Mouse (Mus musculus): ENCODE measurements around the gene Slc13a5. TPM values are rescaled to one million over a fixed set of nuclear protein-coding genes. Genes with fewer than 3 reads are reported as not detected.
A peak's percentile ranks its signal among the peaks of the same experiment; 100 is the strongest.

Gene Slc13a5
- polyA plus RNA-seq, 1 experiment = 0.27 TPM

DNA sequence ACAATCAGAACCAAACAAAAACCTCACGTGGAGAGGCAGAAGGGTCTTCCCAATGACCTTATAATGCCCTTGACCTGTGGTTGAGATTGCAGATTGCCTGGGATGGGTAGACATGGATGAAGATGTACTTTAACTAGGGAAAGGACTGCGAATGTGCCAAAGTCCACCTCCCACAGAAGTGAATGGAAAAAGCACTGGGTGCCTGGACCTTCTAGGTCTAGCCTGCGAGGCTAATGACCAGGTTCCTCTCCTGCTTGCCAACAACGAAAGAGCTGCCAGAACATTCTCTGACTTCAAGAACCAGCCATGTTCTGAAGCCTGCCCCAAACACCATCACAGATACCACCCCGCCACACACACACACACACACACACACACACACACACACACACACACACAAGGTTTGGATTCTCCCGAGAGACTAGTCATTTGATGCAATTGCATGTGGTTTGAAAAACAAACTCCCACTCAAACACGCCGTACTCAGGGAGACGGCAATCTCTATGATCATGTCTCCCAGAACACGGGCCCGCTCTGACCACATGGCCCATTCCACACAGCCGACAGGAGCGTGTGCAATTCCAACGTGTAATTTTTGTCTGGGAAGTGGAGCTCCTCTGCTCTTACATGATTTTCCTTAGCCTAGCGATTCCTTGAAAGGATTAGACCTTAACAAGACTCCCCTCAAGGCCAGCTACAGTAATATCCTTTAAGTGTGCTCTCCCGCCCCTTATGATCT is 16.6 kb upstream of the Slc13a5 start:
- H3K27ac ChIP-seq (ENCODE audit: insufficient read depth, low read depth, low read length) = peak overlapping the region; percentile 71; the same call in 1 of the 2 replicates
- DNase-seq = peak; percentile 79

DNA sequence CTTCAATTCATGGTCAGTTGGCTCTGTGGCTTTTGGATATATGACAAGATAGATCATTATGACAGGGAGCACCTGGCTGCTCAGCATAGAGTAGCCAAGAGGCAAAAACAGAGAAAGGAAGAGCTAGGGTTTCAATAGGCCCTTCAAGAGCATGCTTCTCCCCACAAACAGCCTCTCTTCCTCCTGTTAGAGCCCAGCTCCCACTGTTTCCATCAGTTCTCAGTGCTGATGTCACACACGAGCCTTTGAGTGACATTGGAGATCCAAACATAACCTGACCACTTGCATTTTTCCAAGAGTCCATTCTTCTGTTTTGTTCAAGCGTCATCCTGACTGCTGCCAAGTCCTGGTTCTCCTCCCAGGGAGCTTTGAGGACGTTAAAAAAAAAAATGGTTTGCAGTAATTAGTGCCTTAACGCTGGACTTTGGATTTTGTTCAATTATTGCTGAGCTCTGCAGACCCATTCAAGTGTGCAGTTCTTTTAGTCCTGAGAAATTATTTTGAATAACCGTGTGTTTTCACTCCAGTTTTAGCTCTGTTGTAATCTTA is 14.9 kb upstream of the Slc13a5 start:
- Histone ChIP-seq H3K4me3 (ENCODE audit: insufficient read depth, low read depth, low read length) (no peak overlapping the region), H3K36me3 (ENCODE audit: control insufficient read depth, insufficient read depth, low read length) (no peaks in the 10 kb centered on the region), H3K27me3 (replicated peaks; ENCODE audit: control insufficient read depth, insufficient read depth, low read length) (no peaks in the 10 kb centered on the region), H3K27ac (ENCODE audit: insufficient read depth, low read depth, low read length) (peak overlapping the region; percentile 79), H3K4me1 (ENCODE audit: control insufficient read depth, insufficient read depth, low read length) (peaks cover 18% of the 10 kb centered on the region; the same call in 1 of the 2 replicates)
- TF ChIP-seq POLR2A (IDR thresholded peaks at IDR 0.05; ENCODE audit: low read depth, low read length) = no peak
- TF ChIP-seq CTCF (conservative IDR thresholded peaks at IDR 0.05; ENCODE audit: insufficient read depth, insufficient read length, low read depth, low read length) = no peak
- DNase-seq = peak; percentile 86
- WGBS = 29% methylated on average over 5 of the region's 5 CpGs

More for the DNA sequence above, 16.6 kb upstream of the Slc13a5 start:
- no peaks in the 10 kb centered on the region for H3K27me3 ChIP-seq (replicated peaks; ENCODE audit: control insufficient read depth, insufficient read depth, low read length)
- H3K4me3 ChIP-seq (ENCODE audit: insufficient read depth, low read depth, low read length) = no peak overlapping the region
- H3K36me3 ChIP-seq (ENCODE audit: control insufficient read depth, insufficient read depth, low read length) = no peaks in the 10 kb centered on the region
- TF ChIP-seq POLR2A (IDR thresholded peaks at IDR 0.05; ENCODE audit: low read depth, low read length) = no peak
- WGBS = 75% methylated on average over 16 of the region's 16 CpGs
- peaks cover 18% of the 10 kb centered on the region; the same call in 1 of the 2 replicates for H3K4me1 ChIP-seq (ENCODE audit: control insufficient read depth, insufficient read depth, low read length)

DNA sequence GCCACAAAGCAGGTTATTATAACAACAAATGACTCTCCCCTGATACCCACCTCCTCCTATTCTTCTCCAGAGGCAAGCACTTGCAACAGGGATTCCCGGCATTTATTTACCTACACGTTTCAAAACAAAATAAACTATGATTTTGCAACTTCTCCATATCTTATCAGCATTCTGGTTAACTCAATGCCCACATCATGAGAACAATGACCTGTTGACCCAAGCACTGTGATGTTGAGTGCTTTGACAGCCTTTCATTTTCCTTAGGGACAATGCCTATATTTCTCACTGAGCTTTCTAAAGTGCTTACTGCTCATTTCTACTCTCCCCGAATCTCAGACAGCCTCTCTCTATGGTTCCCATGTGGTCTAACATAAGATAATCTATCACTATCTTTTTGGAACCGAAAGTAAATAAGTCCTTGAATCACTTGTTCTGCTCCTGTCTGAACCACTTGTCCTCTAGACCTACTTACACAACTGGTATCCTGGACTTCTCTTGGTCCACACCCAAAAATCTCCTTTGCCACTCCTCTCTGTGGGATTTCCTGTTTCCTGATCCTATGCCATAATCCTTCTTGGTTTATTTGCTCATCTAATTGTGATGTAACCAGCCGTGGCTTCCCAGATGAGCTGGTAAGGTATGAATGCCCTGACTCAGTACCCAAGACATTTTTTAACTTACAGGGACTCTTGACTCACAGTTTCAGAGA is 14.3 kb upstream of the Slc13a5 start:
- no peak for DNase-seq
- 82% methylated on average over 5 of the region's 5 CpGs for WGBS
- peak overlapping the region; percentile 79 for H3K27ac ChIP-seq (ENCODE audit: insufficient read depth, low read depth, low read length)
- no peaks in the 10 kb centered on the region for H3K27me3 ChIP-seq (replicated peaks; ENCODE audit: control insufficient read depth, insufficient read depth, low read length)
- TF ChIP-seq POLR2A (IDR thresholded peaks at IDR 0.05; ENCODE audit: low read depth, low read length) (no peak), CTCF (conservative IDR thresholded peaks at IDR 0.05; ENCODE audit: insufficient read depth, insufficient read length, low read depth, low read length) (no peak)
- H3K4me3 ChIP-seq (ENCODE audit: insufficient read depth, low read depth, low read length) = no peak overlapping the region
- H3K36me3 ChIP-seq (ENCODE audit: control insufficient read depth, insufficient read depth, low read length) = no peaks in the 10 kb centered on the region
- H3K4me1 ChIP-seq (ENCODE audit: control insufficient read depth, insufficient read depth, low read length) = peaks cover 18% of the 10 kb centered on the region; the same call in 1 of the 2 replicates

DNA sequence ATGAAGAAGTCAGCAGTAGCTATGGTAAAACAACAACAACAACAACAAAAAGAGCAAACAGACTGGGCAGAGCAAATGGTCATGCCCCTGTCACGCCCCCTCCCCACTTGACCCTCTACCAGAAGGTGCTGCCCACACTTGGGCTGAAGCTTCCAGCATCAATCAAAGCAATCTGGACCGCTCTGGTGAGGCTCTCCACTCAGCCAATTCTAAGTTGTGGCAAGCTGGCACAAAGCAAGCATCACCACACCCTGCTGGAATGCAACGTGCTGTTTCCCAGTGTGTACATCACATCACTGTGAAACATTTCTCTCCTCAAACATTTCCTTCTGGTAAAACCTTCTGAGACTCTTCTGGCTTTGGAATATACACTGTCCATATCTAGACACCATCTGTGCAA is 6.3 kb upstream of the Slc13a5 start:
- Histone ChIP-seq H3K4me1 (ENCODE audit: control insufficient read depth, insufficient read depth, low read length) (no peaks in the 10 kb centered on the region), H3K27ac (ENCODE audit: insufficient read depth, low read depth, low read length) (no peak overlapping the region), H3K36me3 (ENCODE audit: control insufficient read depth, insufficient read depth, low read length) (no peaks in the 10 kb centered on the region), H3K4me3 (ENCODE audit: insufficient read depth, low read depth, low read length) (no peak overlapping the region), H3K27me3 (replicated peaks; ENCODE audit: control insufficient read depth, insufficient read depth, low read length) (no peaks in the 10 kb centered on the region)
- 74% methylated on average over 3 of the region's 3 CpGs for WGBS
- DNase-seq = no peak
- TF ChIP-seq CTCF (conservative IDR thresholded peaks at IDR 0.05; ENCODE audit: insufficient read depth, insufficient read length, low read depth, low read length) (no peak), POLR2A (IDR thresholded peaks at IDR 0.05; ENCODE audit: low read depth, low read length) (no peak)

DNA sequence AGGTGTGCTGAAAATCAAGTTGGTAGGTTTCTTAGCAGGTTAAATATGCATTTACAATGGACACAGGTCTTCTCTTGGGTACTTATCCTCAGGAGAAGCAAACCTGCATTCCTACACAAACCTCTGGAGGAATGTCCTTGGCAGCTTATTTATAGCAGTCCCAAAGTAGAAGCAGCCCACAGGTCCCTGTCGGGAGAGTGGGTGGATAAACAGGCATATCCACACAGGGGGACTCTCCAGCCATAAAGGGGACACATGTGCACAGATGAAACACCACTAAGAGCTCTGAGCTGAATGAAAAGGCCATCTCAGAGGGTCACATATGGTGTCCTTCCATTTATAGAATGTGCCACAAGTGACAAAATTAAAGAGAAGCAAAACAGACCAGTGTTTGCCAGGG is 4.7 kb upstream of the Slc13a5 start:
- Histone ChIP-seq H3K27ac (ENCODE audit: insufficient read depth, low read depth, low read length) (no peak overlapping the region), H3K36me3 (ENCODE audit: control insufficient read depth, insufficient read depth, low read length) (no peaks in the 10 kb centered on the region), H3K4me1 (ENCODE audit: control insufficient read depth, insufficient read depth, low read length) (no peaks in the 10 kb centered on the region), H3K27me3 (replicated peaks; ENCODE audit: control insufficient read depth, insufficient read depth, low read length) (no peaks in the 10 kb centered on the region), H3K4me3 (ENCODE audit: insufficient read depth, low read depth, low read length) (no peak overlapping the region)
- 28% methylated on average over 1 of the region's 1 CpGs for WGBS
- TF ChIP-seq POLR2A (IDR thresholded peaks at IDR 0.05; ENCODE audit: low read depth, low read length) (no peak), CTCF (conservative IDR thresholded peaks at IDR 0.05; ENCODE audit: insufficient read depth, insufficient read length, low read depth, low read length) (no peak)
- no peak for DNase-seq

DNA sequence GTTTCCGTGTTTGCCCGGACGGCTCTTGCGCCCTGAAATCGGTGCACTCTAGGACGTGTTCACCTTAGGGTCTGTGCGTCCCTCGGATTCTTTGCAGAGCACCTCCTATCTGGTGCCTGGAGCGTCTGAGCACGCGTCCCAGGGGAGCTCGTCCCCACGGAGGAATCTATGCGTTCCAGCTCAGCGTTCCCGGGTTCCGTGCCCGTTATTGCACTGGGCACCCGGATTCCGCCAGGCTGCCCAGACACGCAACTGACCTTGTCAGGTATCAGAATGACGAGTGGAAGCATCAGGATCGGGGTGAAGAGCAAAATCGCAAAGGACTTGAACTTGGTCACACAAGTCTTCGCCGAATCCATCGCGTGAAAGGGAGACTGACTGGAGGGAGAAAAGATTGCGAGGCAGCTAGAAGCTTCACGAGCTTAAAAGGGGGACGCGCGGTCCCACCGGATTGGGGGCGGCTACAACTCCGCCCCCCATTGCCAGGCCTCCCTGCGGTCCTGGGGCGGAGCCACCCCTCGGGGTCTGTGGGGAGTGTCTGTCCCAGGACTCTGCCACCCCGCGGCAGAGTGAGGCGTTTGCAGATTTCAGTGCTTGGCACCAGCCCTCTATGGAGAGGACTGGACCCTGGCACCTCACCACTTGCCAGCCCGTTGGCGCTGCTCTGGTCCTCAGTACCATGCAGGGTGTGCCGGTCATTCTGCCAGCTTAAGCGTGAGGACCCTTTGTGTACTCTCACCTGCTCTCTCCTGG is 639 bp downstream of the Slc13a5 start:
- peak; percentile 75 for DNase-seq
- Histone ChIP-seq H3K4me1 (ENCODE audit: control insufficient read depth, insufficient read depth, low read length) (no peaks in the 10 kb centered on the region; the same call in 1 of the 2 replicates), H3K4me3 (ENCODE audit: insufficient read depth, low read depth, low read length) (peak overlapping the region; percentile 33), H3K36me3 (ENCODE audit: control insufficient read depth, insufficient read depth, low read length) (no peaks in the 10 kb centered on the region), H3K27me3 (replicated peaks; ENCODE audit: control insufficient read depth, insufficient read depth, low read length) (no peaks in the 10 kb centered on the region), H3K27ac (ENCODE audit: insufficient read depth, low read depth, low read length) (no peak overlapping the region)
- TF ChIP-seq CTCF (conservative IDR thresholded peaks at IDR 0.05; ENCODE audit: insufficient read depth, insufficient read length, low read depth, low read length) (peak; percentile 51), POLR2A (IDR thresholded peaks at IDR 0.05; ENCODE audit: low read depth, low read length) (no peak)
- WGBS = 2% methylated on average over 46 of the region's 46 CpGs
